8 mouse cellular contexts compared by ENCODE assay signal in the genomic region with DNA sequence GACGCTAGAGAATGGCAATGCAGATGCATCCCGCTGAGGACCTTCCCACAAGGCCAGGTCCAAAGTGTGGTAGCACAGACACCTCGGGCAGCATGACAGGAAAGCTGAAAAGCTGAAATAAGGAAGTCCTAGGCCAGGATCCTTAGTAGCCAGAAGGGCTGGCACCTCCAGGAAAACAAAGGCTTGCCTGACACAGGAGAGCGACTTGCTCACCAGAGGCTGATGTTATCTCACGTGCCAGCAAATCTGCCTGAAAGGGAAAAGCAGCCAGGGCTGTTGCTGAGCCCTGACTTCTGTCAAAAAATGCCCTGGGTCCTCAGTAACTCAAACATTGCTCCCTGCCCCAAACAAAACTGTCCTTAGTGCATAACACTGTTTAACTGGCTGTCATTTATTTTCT.
DNase-seq lines count a peak whose midpoint lies in the region; ATAC-seq and TF ChIP-seq lines count a peak whose summit lies in the region.

No protein-coding gene starts in this region.

- TF ChIP-seq EP300 in heart, postnatal 0 days (IDR thresholded peaks at IDR 0.05; ENCODE audit: low read depth): no peak
- no peak for TF ChIP-seq EP300 in liver, postnatal 0 days (IDR thresholded peaks at IDR 0.05; ENCODE audit: low read depth)

- H3K27me3 ChIP-seq in heart, embryonic 11.5 days (ENCODE audit: control insufficient read depth, insufficient read depth, low read length): no peaks in the 10 kb centered on the region
- no peaks in the 10 kb centered on the region for H3K27me3 ChIP-seq in heart, postnatal 0 days (ENCODE audit: control insufficient read depth, insufficient read depth, low read length)
- H3K27me3 ChIP-seq in liver, postnatal 0 days (ENCODE audit: insufficient read depth, low read length): no peaks in the 10 kb centered on the region

- H3K9me3 ChIP-seq in heart, embryonic 11.5 days (replicated peaks; ENCODE audit: control insufficient read depth, low read length): no peaks in the 10 kb centered on the region
- H3K9me3 ChIP-seq in heart, postnatal 0 days (replicated peaks; ENCODE audit: control insufficient read depth, low read length): no peaks in the 10 kb centered on the region
- H3K9me3 ChIP-seq in liver, postnatal 0 days (ENCODE audit: low read length): no peaks in the 10 kb centered on the region

- no peaks in the 10 kb centered on the region for H3K36me3 ChIP-seq in heart, embryonic 11.5 days (ENCODE audit: control insufficient read depth, insufficient read depth, low read length)
- no peaks in the 10 kb centered on the region for H3K36me3 ChIP-seq in heart, postnatal 0 days (replicated peaks; ENCODE audit: control insufficient read depth, insufficient read depth, low read length)
- H3K36me3 ChIP-seq in liver, postnatal 0 days (replicated peaks; ENCODE audit: insufficient read depth, low read length): no peaks in the 10 kb centered on the region

- peak overlapping the region; percentile 94 for H3K27ac ChIP-seq in heart, embryonic 11.5 days (ENCODE audit: low read depth, low read length)
- H3K27ac ChIP-seq in brown adipose tissue, adult 24 weeks (replicated peaks; ENCODE audit: low read depth, low read length): no peak overlapping the region
- peak overlapping the region; percentile 89 for H3K27ac ChIP-seq in heart, postnatal 0 days (ENCODE audit: low read depth)
- peak overlapping the region; percentile 85 for H3K27ac ChIP-seq in liver, postnatal 0 days (ENCODE audit: low read depth)

- H3K4me3 ChIP-seq in heart, embryonic 11.5 days (ENCODE audit: low read depth, low read length): peak overlapping the region; percentile 78
- peak overlapping the region; percentile 17 for H3K4me3 ChIP-seq in brown adipose tissue, adult 24 weeks (ENCODE audit: insufficient read depth, low read depth, low read length)
- peak overlapping the region; percentile 98 for H3K4me3 ChIP-seq in heart, postnatal 0 days (ENCODE audit: low read depth, low read length)
- peak overlapping the region; percentile 92 for H3K4me3 ChIP-seq in liver, postnatal 0 days (ENCODE audit: low read depth, low read length)

- intact Hi-C loops in heart, postnatal 25 days (cut with DNase I): loop anchor here (5.0 kb wide), 2 partner anchors 96 to 786 kb away; a partner anchor contains a TSS

- ATAC-seq in heart, embryonic 11.5 days (replicated peaks; ENCODE audit: insufficient number of reproducible peaks, low FRiP score, low TSS enrichment): no peak
- no peak for ATAC-seq in heart, postnatal 0 days (ENCODE audit: insufficient read depth, low read depth)
- no peak for ATAC-seq in liver, postnatal 0 days
- no peak for ATAC-seq in activated CD4-positive, CD25-positive, alpha-beta regulatory T cell, adult 4 months

- peaks cover 28% of the 10 kb centered on the region for H3K4me1 ChIP-seq in heart, embryonic 11.5 days (ENCODE audit: control insufficient read depth, insufficient read depth, low read length)
- H3K4me1 ChIP-seq in brown adipose tissue, adult 24 weeks (ENCODE audit: control insufficient read depth, insufficient read depth, insufficient read length, low read length): no peaks in the 10 kb centered on the region
- H3K4me1 ChIP-seq in heart, postnatal 0 days (ENCODE audit: control insufficient read depth, insufficient read depth): peaks cover 19% of the 10 kb centered on the region
- H3K4me1 ChIP-seq in liver, postnatal 0 days (ENCODE audit: insufficient read depth): peaks cover 18% of the 10 kb centered on the region

- peak overlapping the region; percentile 92 for H3K9ac ChIP-seq in heart, embryonic 11.5 days (ENCODE audit: low read depth, low read length)
- H3K9ac ChIP-seq in heart, postnatal 0 days (replicated peaks; ENCODE audit: low read depth, low read length): peak overlapping the region; percentile 83
- peak overlapping the region; percentile 91 for H3K9ac ChIP-seq in liver, postnatal 0 days (replicated peaks)

- peak overlapping the region; percentile 71 for H3K4me2 ChIP-seq in heart, embryonic 11.5 days
- peak overlapping the region; percentile 90 for H3K4me2 ChIP-seq in heart, postnatal 0 days (ENCODE audit: low read depth, low read length)
- peak overlapping the region; percentile 89 for H3K4me2 ChIP-seq in liver, postnatal 0 days (ENCODE audit: low read depth, low read length)

- WGBS in heart, embryonic 11.5 days (ENCODE audit: insufficient replicate concordance): 7% methylated on average over 5 of the region's 5 CpGs
- 12% methylated on average over 5 of the region's 5 CpGs for WGBS in heart, postnatal 0 days
- 16% methylated on average over 5 of the region's 5 CpGs for WGBS in liver, postnatal 0 days (ENCODE audit: insufficient replicate concordance)

- no peak for DNase-seq in heart, postnatal 25 days (ENCODE audit: low spot score)
- DNase-seq in heart, postnatal 0 days (ENCODE audit: low spot score): no peak
- DNase-seq in liver, postnatal 0 days: no peak
- DNase-seq in spleen, adult 18-20 months: no peak
- no peak for DNase-seq in cerebellum, adult 8-10 months

- TF ChIP-seq CTCF in heart, postnatal 0 days (IDR thresholded peaks at IDR 0.05; ENCODE audit: low read depth): no peak
- TF ChIP-seq CTCF in liver, postnatal 0 days (IDR thresholded peaks at IDR 0.05; ENCODE audit: low read depth): no peak

Comparison
In these comparisons a context has a peak if more than half of its experiments do, and no peak if none do; other contexts are left out.
1. H3K4me3 ChIP-seq: peak in every context shown above with its lines; median percentile 98 in heart, postnatal 0 days; 92 in liver, postnatal 0 days; 78 in heart, embryonic 11.5 days; 17 in brown adipose tissue, adult 24 weeks.